Mouse (Mus musculus) heart, embryonic 16.5 days (tissue): Measurements from ENCODE around the gene Mga. TPM values are rescaled to one million over a fixed set of nuclear protein-coding genes. Genes with fewer than 3 reads are reported as not detected.

Source experiments
- ATAC-seq: fragments of 200-750 bp; cut with Nextera tagmentation; replicated peaks from 2 replicates; pipeline ENCODE4 v1.8.0; 2017; ENCODE audit warnings: moderate number of reproducible peaks; ENCODE audit not compliant: insufficient read depth, low FRiP score; ENCODE audit errors: extremely low read depth
- H3K27ac ChIP-seq: fragments of 300-500 bp; sonication (generic); 2 replicates; pipeline ENCODE4 v1.5.1; 2014; ENCODE audit warnings: mild to moderate bottlenecking, low read length, control low read depth, moderate library complexity
- H3K27me3 ChIP-seq: fragments of 300-500 bp; sonication (generic); 2 replicates; pipeline ENCODE4 v1.6.1; 2014; ENCODE audit warnings: low read length, mixed read lengths; ENCODE audit not compliant: control insufficient read depth, insufficient read depth
- H3K36me3 ChIP-seq: fragments of 300-500 bp; sonication (generic); 2 replicates; pipeline ENCODE4 v1.6.1; 2014; ENCODE audit not compliant: control insufficient read depth, insufficient read depth
- H3K4me1 ChIP-seq: fragments of 300-500 bp; sonication (generic); 2 replicates; pipeline ENCODE4 v1.6.1; 2014; ENCODE audit warnings: low read length, mixed read lengths; ENCODE audit not compliant: control insufficient read depth, insufficient read depth
- H3K4me2 ChIP-seq: fragments of 300-500 bp; sonication (generic); 2 replicates; pipeline ENCODE4 v1.6.1; 2014; ENCODE audit warnings: low read depth, mild to moderate bottlenecking, control low read depth, low read length
- H3K4me3 ChIP-seq: fragments of 300-500 bp; sonication (generic); 2 replicates; pipeline ENCODE4 v1.5.1; 2014; ENCODE audit warnings: mild to moderate bottlenecking, control low read depth, low read length
- H3K9ac ChIP-seq: fragments of 300-500 bp; sonication (generic); 2 replicates; pipeline ENCODE4 v1.6.1; 2014; ENCODE audit warnings: low read length, control low read depth
- H3K9me3 ChIP-seq: fragments of 300-500 bp; sonication (generic); replicated peaks from 2 replicates; pipeline ENCODE4 v1.6.1; 2016; ENCODE audit warnings: low read length; ENCODE audit not compliant: control insufficient read depth
- WGBS: fragments of 180-500 bp; shearing (Covaris S2); extraction: QIAGEN DNeasy Blood & Tissue Kit; methylation state at CpG from one replicate; pipeline ENCODE4 v1.1.7; 2014; 5-methylcytosine and 5-hydroxymethylcytosine counted together
- polyA plus RNA-seq: library from polyadenylated mRNA; unstranded; fragments of >200 nt; fragmentation: Nextera tagmentation; extraction: Ambion mirVana; gene quantifications from 2 replicates; pipeline ENCODE4 v1.2.1, GENCODE M21; 2015

Gene Mga
- polyA plus RNA-seq, 1 experiment from 2014 or later = 14.9 TPM

DNA sequence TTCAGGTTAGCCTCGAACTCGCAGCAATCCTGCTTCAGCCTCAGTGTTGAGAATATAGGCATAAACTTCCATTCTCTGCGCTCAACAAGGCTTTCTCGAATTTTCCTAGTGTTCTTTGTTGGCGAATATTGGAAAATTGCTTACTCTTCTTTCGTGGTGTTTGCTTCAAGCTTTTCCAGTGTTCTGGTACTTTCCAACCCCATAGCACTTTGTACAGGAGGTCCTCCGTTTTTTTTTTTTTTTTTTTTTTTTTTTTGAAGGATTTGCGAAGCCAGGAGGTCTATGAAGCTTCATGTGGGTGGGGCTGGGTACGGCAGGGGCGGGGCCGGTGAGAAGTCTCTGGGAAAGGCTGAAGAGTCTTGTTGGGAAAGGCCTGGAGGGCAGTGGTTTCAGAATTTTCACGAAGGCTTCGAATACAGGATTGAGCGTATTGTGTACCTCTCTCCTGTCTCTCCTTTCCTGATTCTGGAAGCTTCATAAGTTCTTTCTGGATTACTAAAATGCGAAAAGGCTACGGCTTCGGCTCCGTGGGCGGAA lies 407 bp upstream of the Mga start:
- H3K4me2 ChIP-seq = peak overlapping the region; percentile 75
- H3K36me3 ChIP-seq = peaks cover 2% of the 10 kb centered on the region; the same call in 1 of the 2 replicates
- peak; percentile 80 for ATAC-seq
- H3K27me3 ChIP-seq = no peaks in the 10 kb centered on the region
- 17% methylated on average over 19 of the region's 19 CpGs for WGBS
- H3K4me3 ChIP-seq = peak overlapping the region; percentile 65
- no peaks in the 10 kb centered on the region for H3K9me3 ChIP-seq
- peak overlapping the region; percentile 71 for H3K9ac ChIP-seq
- H3K27ac ChIP-seq = peak overlapping the region; percentile 95
- H3K4me1 ChIP-seq = peaks cover 16% of the 10 kb centered on the region

DNA sequence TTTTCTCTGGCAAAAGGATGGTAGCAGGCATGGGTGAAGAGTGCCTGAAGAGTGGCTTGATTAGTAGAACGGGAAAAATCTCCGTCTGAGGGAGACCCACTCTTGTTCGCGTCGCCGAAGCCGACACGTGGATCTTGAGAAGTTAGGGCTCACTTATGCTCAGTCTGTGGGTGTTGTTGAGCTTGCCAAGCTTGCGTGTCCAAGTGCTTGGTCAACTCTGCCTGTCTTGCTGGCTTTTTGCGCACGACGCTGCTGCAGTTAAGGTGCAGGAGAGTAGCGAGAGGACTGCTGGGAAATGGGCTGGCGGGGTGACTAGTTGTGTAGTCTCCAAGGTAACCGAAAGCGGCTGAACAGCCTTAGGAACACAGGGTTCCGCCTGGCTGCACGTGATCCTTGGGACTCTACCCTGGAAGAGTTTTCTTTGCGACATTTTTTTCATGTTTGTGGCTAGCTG lies 1.1 kb downstream of the Mga start:
- peaks cover 17% of the 10 kb centered on the region for H3K4me1 ChIP-seq
- H3K9me3 ChIP-seq = no peaks in the 10 kb centered on the region
- ATAC-seq = no peak
- WGBS = 5% methylated on average over 19 of the region's 19 CpGs
- peak overlapping the region; percentile 74 for H3K9ac ChIP-seq
- H3K36me3 ChIP-seq = peaks cover 8% of the 10 kb centered on the region
- peak overlapping the region; percentile 65 for H3K4me3 ChIP-seq
- H3K4me2 ChIP-seq = peak overlapping the region; percentile 75
- H3K27me3 ChIP-seq = no peaks in the 10 kb centered on the region
- H3K27ac ChIP-seq = peak overlapping the region; percentile 95; the same call in 1 of the 2 replicates

DNA sequence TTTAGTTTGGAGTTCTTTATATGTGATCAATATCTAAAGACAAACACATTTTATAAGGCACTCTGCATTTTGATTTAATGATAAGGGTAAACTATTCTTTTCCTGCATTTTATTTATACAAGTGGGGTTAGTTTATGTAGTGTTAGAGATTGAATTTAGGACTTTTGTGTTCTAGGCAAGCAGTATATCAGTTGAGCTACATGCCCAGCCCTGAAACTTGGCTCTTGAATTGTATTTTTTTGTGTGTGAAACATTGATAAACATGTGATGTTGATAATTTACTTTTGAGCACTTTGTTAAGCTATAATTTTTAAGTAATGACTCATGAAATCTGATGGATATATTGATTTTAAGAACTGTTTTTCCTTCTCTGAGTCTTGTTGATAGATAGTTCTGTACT lies 19.0 kb downstream of the Mga start:
- H3K4me2 ChIP-seq = no peak overlapping the region
- peaks cover 3% of the 10 kb centered on the region; the same call in 1 of the 2 replicates for H3K4me1 ChIP-seq
- H3K27ac ChIP-seq = no peak overlapping the region
- H3K9me3 ChIP-seq = 0 out of 2 replicates have a peak, but pooled peaks cover 2% of the 10 kb centered on the region
- H3K36me3 ChIP-seq = peaks cover 14% of the 10 kb centered on the region; the same call in 1 of the 2 replicates
- no peak overlapping the region for H3K4me3 ChIP-seq
- H3K27me3 ChIP-seq = no peaks in the 10 kb centered on the region
- no peak overlapping the region for H3K9ac ChIP-seq
- ATAC-seq = no peak

DNA sequence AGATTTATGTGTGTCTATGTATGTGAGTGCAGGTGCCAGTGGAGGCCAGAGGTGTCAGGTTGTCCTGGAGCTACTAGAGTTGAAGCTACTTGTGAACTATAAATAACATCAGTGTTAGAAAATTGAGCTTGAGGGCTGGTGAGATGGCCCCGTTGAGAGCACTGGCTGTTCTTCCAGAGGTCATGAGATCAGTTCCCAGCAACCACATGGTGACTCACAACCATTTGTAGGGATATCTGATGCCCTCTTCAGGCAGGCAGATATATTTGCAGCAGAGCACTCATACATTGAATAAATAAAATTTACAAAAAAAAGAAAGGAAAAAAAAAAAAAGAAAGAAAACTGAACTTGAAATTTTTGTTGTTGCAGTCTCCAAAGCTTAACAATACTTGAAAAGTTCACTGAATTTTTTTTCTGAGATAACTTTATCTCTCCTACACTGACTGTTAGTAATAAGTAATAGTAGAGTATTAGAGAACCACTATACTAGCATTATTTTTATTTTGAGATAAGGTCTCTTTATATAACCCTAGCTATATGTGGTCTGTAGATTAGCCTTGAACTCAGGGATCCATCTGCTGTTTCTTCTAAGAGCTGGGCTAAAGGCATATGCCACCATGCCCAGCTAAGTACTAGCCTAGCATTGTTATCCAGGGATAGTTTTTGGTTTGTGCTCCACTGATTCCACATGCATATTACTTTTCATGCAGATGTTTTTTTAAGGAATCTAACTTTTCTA lies 20.8 kb downstream of the Mga start:
- H3K4me1 ChIP-seq = peaks cover 3% of the 10 kb centered on the region; the same call in 1 of the 2 replicates
- 29% methylated on average over 1 of the region's 1 CpGs for WGBS

DNA sequence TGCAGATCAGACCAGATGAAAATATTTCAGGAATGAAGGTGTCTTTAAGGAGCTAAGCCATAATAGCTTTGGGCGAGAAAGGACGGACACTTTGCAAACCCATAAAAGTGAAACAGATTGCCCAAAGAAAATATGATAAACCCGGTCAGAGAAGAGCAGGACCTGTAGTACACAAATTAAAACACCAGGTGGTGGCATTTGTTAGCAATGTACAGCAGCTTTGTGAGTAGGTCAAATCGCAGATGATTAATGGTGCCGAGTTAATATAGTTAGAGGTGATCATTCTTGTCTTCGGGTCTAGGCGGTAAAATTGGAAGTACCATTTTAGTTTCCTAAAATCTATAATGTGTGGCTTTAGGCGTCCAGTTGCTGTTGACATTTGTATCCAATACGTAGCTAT lies 73.5 kb downstream of the Mga start:
- H3K4me1 ChIP-seq = peaks cover 16% of the 10 kb centered on the region
- H3K4me2 ChIP-seq = no peak overlapping the region
- no peak overlapping the region for H3K27ac ChIP-seq
- H3K36me3 ChIP-seq = no peaks in the 10 kb centered on the region; the same call in 1 of the 2 replicates
- 39% methylated on average over 9 of the region's 9 CpGs for WGBS
- no peak overlapping the region for H3K4me3 ChIP-seq
- ATAC-seq = no peak
- H3K9me3 ChIP-seq = no peaks in the 10 kb centered on the region
- no peaks in the 10 kb centered on the region for H3K27me3 ChIP-seq
- H3K9ac ChIP-seq = no peak overlapping the region

More for the DNA sequence above, 20.8 kb downstream of the Mga start:
- Histone ChIP-seq H3K36me3 (peaks cover 14% of the 10 kb centered on the region; the same call in 1 of the 2 replicates), H3K9me3 (0 out of 2 replicates have a peak, but pooled peaks cover 2% of the 10 kb centered on the region), H3K4me3 (no peak overlapping the region), H3K4me2 (no peak overlapping the region), H3K27ac (no peak overlapping the region), H3K9ac (no peak overlapping the region), H3K27me3 (no peaks in the 10 kb centered on the region)
- ATAC-seq = no peak

DNA sequence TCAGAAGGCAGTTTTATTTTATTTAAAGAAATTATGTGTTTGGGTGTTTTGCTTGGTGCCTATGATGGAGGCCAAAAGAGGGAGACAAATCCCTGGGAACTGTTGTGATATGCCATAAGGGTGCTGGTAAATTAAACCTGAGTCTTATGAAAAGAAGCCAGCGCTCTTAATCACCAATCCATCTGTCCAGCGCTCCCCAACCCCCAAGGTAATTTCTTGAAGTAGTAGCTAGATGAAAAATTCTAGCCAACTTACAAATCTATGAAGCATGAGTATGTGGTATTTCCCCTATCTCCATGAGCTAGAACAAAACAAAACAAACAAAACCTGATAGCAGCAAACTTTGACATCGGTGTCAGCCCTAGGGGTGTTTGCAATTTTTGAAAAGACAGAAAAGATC lies 74.3 kb downstream of the Mga start:
- H3K4me2 ChIP-seq = peak overlapping the region; percentile 82
- no peak for ATAC-seq

DNA sequence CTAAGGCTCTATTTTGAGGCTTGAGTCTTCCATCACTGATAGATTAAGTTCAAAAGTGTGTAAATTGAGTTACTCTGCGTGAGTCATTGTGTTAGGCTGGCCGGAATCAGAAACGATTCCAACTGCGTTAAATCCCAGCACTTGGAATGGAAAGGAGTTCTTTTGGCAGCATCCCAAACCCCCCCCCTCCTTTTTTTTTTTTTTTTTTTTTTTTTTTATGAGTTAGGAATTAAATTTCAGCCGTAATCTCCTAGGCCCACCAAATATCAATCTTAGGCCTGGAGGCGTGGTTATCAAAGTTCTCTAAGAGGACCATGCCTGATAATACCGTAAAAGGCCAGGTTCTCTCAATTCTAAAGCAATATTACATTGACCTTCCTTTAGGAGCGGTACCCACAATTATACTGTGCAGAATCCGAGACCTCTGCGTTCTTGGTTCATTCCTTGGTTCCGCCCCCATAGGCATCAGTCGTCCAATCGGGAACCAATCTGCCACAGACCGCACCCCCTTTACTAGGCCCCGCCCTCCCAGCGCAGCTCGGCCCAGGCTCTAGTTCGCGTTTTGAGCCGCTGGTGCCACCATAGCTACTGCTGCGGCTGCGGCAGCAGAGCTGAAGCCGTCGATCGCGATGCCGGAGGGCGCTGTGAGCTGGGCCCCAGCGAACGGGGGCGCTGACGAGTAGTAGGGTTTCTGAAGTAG lies 75.0 kb downstream of the Mga start:
- H3K9me3 ChIP-seq = no peaks in the 10 kb centered on the region
- H3K27ac ChIP-seq = peak overlapping the region; percentile 71
- H3K4me2 ChIP-seq = peak overlapping the region; percentile 82
- peak; percentile 98 for ATAC-seq
- peak overlapping the region; percentile 94 for H3K4me3 ChIP-seq
- H3K9ac ChIP-seq = peak overlapping the region; percentile 93
- no peaks in the 10 kb centered on the region for H3K36me3 ChIP-seq
- no peaks in the 10 kb centered on the region for H3K27me3 ChIP-seq
- 1% methylated on average over 32 of the region's 32 CpGs for WGBS
- H3K4me1 ChIP-seq = peaks cover 16% of the 10 kb centered on the region

More for the DNA sequence above, 74.3 kb downstream of the Mga start:
- Histone ChIP-seq H3K36me3 (no peaks in the 10 kb centered on the region), H3K9ac (no peak overlapping the region), H3K4me1 (peaks cover 16% of the 10 kb centered on the region), H3K27ac (peak overlapping the region; percentile 9; the same call in 1 of the 2 replicates), H3K27me3 (no peaks in the 10 kb centered on the region), H3K9me3 (no peaks in the 10 kb centered on the region), H3K4me3 (no peak overlapping the region)
- WGBS = 67% methylated on average over 3 of the region's 3 CpGs

DNA sequence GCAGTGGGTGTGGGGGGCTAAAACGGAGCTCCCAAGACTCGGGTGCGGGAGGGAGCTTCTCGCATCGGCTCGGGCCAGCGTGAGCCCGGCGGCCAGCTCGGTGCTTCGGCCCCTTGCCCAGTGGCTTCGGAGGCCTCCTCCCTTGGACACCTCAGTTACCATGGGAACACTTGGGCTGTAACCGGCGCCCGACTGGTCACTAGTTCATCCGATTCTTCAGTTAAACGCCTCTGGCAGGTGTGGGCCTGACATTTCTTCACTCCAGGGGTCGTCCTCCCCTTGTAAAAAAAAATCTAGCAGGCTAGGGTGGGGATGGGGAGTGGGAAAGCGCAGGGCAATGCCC lies 75.5 kb downstream of the Mga start, which contains the start of gene Mapkbp1:
Mapkbp1 (plus strand) TSS at position 163 of the 343 bp plus-strand sequence.
- peak; percentile 59 for ATAC-seq
- Histone ChIP-seq H3K4me3 (peak within 1 kb of the TSS; percentile 94), H3K9ac (peak within 1 kb of the TSS; percentile 93), H3K4me1 (peaks cover 16% of the 10 kb centered on the region), H3K9me3 (no peaks in the 10 kb centered on the region), H3K4me2 (peak within 1 kb of the TSS; percentile 82), H3K27me3 (no peaks in the 10 kb centered on the region), H3K27ac (peak within 1 kb of the TSS; percentile 71), H3K36me3 (no peaks in the 10 kb centered on the region)
- 1% methylated on average over 19 of the region's 19 CpGs for WGBS
